Mouse (Mus musculus) adrenal gland, adult 2 months (tissue): ENCODE measurements at regions not wholly inside any gene's neighbourhood (a gene's known extent, or its start where the extent isn't known, plus 50 kb on each side); places are given as distances from the start of the nearest gene placed in this dataset.

Source experiments
- DNase-seq: peaks from one replicate; pipeline ENCODE4 v3.0.0; 2021
- microRNA-seq, 2 experiments: library from miRNA; unstranded; fragments of <30 nt; microRNA quantifications; one replicate each; pipeline ENCODE4 v1.2.0; 2021

- DNase-seq: no peak
Observed at GRCm38 (mm10) chr4:81512396-81512795, 69.8 kb upstream of the Mpdz start.

- DNase-seq: no peak
Observed at GRCm38 (mm10) chr4:81508776-81509175, 66.2 kb upstream of the Mpdz start.

DNA sequence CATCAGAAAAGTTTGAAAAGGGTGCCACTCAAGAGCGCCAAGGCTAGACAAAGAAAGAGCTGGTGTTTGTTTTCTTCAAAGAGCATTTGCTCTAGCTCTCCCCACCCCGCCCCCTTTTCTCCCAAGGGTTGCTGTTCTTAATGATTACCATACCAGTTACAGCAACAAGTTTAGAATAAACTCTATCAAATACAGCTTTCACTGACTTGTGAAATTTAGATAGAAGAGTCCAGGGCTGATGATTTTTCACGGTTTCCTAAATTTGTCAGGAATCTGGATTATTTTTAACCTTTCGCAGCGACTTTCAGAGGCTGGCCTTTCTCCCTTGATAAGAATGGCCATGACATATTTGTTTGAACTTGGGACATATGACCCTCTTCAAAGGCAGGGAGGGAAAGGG lies 64.2 kb upstream of the Mpdz start:
- no peak for DNase-seq

DNA sequence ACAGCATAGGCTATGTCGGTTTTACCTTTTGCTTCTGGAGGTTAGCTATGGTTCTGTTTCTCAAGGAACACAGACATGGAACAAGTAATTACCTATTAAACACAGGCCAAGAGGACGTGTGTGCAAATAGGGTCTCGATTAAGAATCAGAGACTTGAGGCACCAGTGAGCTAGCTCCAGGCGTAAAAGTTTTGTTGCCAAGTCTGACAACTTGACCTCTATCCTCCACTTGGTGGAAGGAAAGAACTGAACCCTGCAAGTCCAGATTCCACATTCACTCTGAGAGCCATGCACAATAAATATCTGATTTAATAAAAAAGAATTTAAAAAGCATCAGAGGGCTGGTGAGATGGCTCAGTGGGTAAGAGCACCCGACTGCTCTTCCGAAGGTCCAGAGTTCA lies 63.7 kb upstream of the Mpdz start:
- no peak for DNase-seq

- no peak for DNase-seq
Observed at GRCm38 (mm10) chr4:81505096-81505495, 62.5 kb upstream of the Mpdz start.

DNA sequence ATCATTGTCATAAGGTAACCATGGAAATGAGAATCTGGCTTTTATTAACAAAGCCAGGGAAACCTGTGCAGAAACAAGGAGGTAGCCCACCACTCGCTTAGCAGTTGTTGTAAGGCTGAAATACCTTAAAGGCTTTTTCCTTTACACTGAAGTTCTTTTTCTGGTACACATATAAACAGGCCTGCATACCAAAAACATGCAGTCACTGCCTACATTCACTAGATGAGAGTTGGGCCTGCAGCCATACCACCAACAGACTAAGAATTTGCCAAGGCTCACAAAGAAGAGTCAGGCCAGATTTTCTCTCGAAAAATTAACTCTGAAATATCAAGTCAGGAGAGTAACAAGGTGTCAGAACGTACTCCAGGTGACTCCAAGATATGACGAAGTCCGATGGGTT lies 61.3 kb upstream of the Mpdz start:
- DNase-seq: no peak

DNA sequence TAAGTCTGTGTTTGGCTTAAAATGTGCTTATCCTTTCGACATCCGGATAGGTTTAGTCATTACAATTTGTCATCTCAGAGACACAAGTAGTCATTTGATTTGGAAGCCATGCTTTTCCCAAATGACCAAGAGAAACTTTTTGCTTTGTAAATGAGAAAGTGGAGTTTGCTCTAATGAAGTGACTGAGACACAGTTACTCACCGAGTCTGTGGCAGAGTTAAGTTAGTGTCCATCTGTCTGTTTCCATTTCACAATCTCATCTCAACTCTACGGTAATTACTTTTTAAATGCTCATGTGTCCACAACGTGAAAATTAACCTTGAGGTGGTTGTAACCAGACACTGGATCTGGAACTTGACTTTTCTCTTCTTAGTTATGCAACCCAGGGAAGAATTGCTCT lies 59.2 kb upstream of the Mpdz start:
- no peak for DNase-seq

- DNase-seq: no peak
Observed at GRCm38 (mm10) chr4:81498133-81498532, 55.5 kb upstream of the Mpdz start.

- DNase-seq: no peak
Observed at GRCm38 (mm10) chr4:81492811-81493210, 50.2 kb upstream of the Mpdz start.

Small RNAs in the stretch of these regions (microRNA-seq; reads per million reads assigned to microRNA genes)
- 0 reads per million in 2 experiments for gene Gm22402
